Mouse (Mus musculus): ENCODE measurements around the gene Emid1.

Emid1 gene

DNA sequence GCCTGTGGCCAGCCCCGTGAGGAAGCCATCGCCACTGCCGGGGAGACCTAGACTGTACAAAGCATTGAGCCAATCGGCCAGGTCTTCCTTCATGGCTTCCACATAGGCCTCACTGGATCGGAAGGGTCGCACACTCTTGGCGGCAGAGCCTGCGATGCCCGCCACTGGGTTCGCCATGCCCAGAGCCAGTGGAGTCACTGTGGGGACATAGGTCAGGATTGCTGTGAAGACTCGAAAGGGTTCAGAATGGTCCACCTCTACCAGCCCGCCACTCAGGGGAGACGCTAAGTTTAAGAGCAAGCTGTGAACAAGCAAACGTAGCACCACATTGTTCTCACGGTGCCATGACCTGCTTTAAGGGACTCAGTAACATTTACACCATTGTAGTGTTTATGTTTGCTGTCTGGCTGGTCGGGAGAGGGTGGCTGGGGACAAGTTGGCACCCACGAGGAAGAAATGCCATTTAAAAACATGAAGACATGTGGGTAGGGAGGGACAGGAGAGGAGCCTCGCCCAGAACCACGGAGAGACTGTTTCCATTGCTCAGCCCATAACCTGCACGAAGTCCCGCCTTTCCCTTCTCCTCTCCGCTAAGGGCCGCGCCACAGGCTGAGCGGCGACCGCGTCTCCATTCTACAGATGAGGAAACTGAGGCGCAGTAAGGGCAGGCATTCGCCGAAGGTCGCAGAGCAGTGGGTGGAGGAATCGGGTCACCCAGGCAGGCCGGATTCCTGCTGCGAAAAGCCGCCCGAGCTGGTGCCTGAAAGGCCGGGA, 87.6 kb downstream of the Emid1 start:
- DNase-seq (ENCODE audit: low read depth, low spot score) = peak; percentile 51

DNA sequence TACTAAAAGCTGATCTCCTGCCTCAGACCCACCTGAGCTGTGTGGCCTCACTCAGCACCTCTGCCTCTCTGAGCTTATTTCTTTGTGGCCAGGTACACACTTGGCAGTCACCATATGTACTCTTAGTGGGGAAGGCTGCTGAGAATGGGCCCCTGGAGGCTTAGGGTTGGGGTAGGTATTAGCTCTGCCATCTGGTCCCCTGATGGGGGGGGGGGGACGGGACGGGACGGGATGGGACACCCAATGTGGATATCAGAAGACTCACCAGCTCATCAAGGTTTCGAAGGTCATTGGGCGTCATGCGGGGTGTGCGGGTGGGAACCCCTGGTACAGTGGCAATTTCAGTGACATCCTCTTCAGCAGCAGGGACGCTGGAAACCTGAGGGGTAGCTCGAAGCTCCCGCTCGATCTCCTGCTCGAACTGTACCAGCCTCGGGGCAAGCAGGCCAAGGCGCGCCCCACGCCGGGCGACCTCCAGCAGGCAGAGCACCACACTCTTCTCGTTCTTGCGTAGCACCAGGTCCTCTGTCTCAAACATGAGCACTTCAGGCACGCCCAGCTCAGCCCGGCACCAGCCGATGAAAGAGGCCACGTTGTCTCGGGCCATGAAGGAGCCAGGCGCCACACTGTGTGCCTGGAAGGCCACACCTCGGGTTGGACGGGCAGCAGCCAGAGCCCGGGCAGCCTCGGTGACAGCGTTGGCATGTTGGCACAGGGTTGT, 88.3 kb downstream of the Emid1 start:
- no peak for DNase-seq (ENCODE audit: low read depth, low spot score)

DNA sequence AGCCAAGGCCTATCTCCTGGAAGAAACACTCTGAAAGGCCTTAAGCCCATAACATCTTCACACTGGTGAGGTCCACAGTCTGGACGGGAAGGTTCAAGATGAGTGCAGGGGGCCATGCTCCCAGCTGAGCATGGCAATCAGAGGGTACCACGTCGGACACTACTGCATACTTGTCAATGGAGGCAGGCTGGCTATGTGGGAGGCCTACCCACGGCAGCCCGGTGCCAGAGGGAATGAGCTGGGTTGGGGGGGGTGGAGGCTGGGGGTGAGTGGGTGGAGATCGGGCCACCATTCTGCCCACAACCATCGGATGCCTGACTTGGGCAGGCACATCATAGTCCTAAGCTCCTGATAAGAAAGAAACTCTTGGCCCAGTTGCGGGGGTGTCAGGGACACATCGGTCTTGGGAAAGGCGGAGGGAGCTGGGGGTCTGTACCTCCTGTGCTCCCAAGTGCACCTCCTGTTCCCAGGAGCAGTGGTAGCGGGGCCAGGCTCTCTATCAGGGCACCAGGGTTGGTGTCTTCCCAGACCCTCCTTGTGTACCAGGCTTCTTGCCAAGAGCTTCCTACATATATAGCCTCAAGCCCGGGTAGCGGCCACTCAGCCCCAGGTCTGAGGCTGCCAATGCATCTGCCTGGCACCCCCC, 89.1 kb downstream of the Emid1 start:
- DNase-seq (ENCODE audit: low read depth, low spot score) = no peak

DNA sequence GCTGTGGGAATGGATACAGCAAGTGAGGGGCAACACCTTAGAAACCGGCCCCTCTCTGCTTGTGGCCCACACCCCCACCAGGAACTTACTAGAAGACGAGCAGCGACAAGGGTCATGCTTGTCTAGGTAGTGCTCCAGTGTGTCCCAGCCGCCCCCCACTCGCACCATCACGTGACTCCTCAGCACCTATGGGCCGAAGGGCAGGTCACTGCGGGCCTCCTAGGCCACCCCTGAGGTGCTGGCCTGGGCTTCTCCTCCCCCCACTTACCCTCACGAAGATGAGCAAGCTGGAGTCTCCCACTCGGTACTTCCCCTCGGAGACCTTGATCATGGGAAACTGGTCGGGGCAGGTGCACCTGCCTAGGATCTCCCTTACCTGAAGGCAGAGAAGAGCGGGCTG, 89.7 kb downstream of the Emid1 start:
- peak; percentile 40 for DNase-seq (ENCODE audit: low read depth, low spot score)

GRCm38 (mm10) chr11:5061413-5062139, 90.5 kb downstream of the Emid1 start:
- peak; percentile 87 for DNase-seq (ENCODE audit: low read depth, low spot score)

DNA sequence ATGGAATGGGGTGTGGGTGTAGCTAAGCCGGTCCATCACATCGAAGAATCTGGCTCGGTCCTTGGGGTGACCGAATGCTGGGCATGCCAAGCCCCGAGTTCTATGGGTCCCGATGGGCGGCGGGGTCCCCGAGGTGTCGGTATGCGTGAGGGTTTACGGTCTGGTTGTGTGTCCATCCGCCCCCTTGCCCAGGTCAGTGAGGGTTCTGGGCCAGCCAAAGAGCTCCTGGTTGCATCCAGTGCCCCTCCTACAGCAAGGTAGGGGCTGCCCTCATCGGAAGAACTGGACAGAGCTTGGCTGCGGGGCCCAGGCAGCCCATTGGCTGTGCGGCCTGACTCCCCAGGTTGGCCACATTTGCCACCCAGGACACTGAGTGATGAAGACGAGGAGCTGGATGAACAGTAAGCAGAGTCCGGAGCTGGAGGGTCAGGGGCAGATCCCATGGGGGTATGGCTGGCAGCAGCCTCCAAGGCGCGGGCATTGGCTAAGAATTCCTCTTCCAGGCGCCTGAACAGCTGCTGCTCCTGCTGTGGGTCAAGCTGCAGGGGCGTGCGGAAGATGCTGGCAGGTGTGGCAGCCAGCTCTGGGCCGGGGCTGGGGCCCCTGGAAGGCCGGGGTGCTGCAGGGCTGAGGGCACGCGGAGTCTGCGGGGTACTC, 91.2 kb downstream of the Emid1 start:
- no peak for DNase-seq (ENCODE audit: low read depth, low spot score)

DNA sequence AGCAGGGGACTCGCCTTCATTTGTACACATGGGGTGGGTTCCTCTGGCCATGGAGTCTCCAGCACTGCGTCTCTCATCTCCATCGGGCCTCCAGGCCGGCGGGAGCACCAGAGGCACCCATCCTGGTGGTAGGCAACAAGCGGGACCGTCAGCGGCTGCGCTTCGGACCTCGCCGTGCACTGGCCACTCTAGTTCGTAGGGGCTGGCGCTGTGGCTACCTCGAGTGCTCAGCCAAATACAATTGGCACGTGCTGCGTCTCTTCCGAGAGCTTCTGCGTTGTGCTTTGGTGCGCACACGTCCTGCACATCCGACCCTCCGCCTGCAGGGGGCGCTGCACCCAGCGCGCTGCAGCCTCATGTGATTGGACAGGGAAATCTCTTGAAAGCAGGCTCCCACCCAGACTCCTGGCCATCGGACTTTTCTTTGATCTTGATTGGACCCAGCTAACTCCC, 92.3 kb downstream of the Emid1 start:
- peak; percentile 66 for DNase-seq (ENCODE audit: low read depth, low spot score)

DNA sequence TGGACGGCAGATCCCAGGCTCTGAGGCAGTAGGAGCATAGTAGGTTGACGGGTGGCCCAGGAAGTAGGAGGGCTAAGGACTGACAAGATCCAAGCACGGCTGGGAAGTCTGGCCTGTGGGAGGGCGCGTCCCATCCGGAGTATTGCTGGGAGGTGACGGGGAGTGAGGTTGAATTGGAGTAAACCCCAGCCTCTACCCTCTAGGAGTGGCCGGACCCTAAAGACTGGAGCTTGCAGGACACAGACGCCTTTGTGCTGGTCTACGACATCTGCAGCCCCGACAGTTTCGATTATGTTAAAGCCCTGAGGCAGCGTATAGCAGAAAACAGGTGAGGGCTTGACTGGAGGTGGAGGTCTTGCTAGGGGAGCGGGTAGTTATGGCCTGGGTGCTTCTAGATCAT, 92.8 kb downstream of the Emid1 start:
- no peak for DNase-seq (ENCODE audit: low read depth, low spot score)

DNA sequence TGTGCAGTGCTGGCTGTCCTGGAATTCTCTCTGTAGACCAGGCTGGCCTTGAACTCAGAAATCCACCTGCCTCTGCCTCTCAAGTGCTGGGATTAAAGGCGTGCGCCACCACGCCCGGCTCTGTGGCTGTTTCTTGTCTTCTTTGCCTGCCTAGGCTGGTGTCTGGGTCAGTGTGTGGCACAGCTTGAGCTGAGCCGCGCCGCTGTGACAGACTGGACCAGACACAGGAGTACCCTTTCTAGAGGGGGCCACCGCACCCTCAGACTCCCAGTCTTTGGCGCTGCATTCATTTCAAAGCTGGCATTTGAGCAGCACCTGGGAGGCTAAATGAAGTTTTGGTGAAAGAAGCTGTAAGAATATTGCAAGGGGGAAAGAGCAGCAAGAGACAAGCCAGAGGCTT, 93.3 kb downstream of the Emid1 start:
- DNase-seq (ENCODE audit: low read depth, low spot score) = peak; percentile 24

DNA sequence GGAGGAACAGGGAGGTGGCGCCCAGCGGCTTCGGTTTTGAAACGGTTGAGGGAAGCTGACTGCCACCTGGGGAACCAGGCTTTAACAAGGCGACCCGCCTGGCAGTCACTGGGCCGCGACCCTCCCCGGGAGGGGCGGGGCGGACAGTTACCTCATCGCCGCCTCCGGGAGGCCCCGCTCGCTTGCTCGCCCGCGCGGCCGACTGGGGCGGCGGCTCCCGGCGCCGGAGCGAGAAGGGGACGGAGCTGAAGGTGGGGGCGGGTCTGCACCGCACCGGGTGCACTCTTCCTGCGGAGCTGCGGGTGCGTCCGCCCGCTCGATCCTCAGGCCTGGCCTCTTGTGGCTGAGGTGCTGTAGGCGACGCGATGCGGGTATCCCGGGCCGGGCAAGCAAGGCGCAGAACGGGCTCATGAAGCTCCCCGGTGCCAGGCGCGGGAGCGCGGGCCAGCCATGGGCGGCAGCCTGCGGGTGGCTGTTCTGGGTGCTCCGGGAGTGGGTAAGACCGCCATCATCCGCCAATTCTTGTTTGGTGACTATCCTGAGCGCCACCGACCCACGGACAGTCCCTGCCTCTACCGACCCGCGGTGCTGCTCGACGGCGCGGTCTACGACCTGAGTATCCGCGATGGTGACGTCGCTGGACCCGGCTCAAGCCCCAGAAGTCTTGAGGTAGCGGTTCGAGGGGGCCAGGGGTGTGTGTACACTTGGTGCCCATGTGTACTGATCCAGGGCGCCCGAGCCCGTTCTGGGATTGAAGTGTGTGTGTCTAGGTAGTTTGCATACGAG, 94.0 kb downstream of the Emid1 start, which contains the start of gene Rasl10a:
TSS of gene Rasl10a (plus strand) at position 273 of the 786 bp plus-strand sequence.
- DNase-seq (ENCODE audit: low read depth, low spot score) = peak; percentile 58

DNA sequence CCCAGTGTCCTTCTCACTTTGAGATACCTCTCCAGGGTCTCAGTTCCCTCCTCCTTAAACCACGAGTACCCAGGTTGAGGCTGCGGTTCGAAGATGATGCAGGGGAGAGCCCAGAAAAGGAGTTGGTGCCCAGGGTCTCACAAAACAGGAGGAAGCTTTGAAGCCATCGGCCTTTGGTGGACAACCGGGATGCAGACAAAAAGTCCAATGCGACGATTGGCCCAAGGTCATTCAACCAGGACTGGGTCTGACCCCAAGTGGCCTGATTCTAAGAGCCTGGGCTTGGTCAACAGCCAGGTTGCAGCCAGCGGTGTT, 94.6 kb downstream of the Emid1 start:
- DNase-seq (ENCODE audit: low read depth, low spot score) = no peak

DNA sequence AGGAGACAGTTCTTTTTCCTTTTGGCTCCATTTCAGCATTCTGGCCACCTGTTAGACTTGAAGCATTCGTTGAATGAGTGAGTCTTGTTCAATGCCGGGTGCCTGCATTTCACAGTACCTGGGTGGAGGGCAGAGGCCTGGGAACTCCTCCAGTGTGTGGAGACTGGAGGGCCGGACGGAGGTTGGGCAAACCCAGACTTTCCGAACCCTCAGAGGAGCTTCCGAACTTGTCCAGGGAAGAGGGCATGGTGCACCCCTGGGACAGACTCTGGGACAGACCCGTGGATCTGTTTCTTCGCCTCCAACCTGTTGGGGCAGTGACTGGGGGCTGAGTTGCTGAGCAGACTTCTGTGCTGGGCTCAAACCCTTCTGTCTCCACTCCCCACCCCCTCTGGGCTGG, 95.0 kb downstream of the Emid1 start:
- no peak for DNase-seq (ENCODE audit: low read depth, low spot score)
